Mouse (Mus musculus) cortical plate, adult 2 months (tissue): ENCODE measurements around the gene Psat1. TPM values are rescaled to one million over a fixed set of nuclear protein-coding genes. Genes with fewer than 3 reads are reported as not detected.

Source experiments
- H3K27ac ChIP-seq: fragments of 200-500 bp; 2 replicates; pipeline ENCODE4 v1.5.1; 2012; ENCODE audit warnings: low read length, control low read depth, inconsistent platforms; ENCODE audit not compliant: insufficient read depth
- H3K4me1 ChIP-seq: fragments of 200-500 bp; 2 replicates; pipeline ENCODE4 v1.6.1; 2011; ENCODE audit warnings: low read length; ENCODE audit not compliant: control insufficient read depth, insufficient read depth
- H3K4me3 ChIP-seq: fragments of 200-500 bp; 2 replicates; pipeline ENCODE4 v1.5.1; 2011; ENCODE audit warnings: mild to moderate bottlenecking, low read length, control low read depth; ENCODE audit not compliant: insufficient read depth
- CTCF ChIP-seq: fragments of 200-500 bp; IDR thresholded peaks from 2 replicates; pipeline ENCODE4 v1.5.1; 2011; ENCODE audit warnings: mild to moderate bottlenecking, control low read depth, low read length; ENCODE audit not compliant: insufficient read depth; ENCODE audit errors: extremely low read depth
- POLR2A ChIP-seq: fragments of 200-500 bp; IDR thresholded peaks from 2 replicates; pipeline ENCODE4 v1.6.1; 2011; ENCODE audit warnings: mild to moderate bottlenecking, low read length, control low read depth; ENCODE audit not compliant: insufficient read depth; ENCODE audit errors: extremely low read depth
- polyA plus RNA-seq: library from polyadenylated mRNA; depleted of rRNA; stranded (reverse); fragments of >200 nt; gene quantifications from 2 replicates; pipeline ENCODE4 v1.2.3, GENCODE M21; 2012

Gene Psat1
- polyA plus RNA-seq, 1 experiment: 125 TPM

GRCm38 (mm10) chr19:15963011-15963695 lies 16.0 kb upstream of the Psat1 start:
- H3K27ac ChIP-seq: no peak overlapping the region
- H3K4me1 ChIP-seq: no peaks in the 10 kb centered on the region
- no peak overlapping the region for H3K4me3 ChIP-seq
- TF ChIP-seq POLR2A: no peak
- 0 out of 2 replicates have a peak, but pooled peaks have one; percentile 18 for TF ChIP-seq CTCF

GRCm38 (mm10) chr19:15962313-15962712 lies 15.2 kb upstream of the Psat1 start:
- Histone ChIP-seq H3K4me1 (no peaks in the 10 kb centered on the region), H3K27ac (no peak overlapping the region), H3K4me3 (no peak overlapping the region)
- TF ChIP-seq POLR2A (no peak), CTCF (no peak)

DNA sequence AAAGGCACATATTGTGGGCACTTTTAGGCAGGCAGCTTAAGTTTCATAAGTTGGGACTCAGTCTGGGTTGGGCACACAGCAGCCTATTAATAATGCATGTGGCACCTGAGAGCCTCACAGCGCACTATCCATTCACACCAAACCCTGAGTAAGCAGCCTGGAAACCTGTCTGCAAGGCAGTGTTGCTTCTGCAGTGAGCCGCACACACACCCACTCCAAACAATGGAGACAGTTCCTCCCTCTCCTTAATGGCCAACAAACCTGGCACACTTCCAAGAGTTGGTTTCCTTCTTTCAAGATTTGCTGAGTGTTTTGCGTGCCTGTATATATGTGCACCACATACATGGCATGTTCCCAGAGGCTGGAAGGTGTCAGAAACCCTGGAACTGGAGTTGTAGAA lies 3.1 kb upstream of the Psat1 start:
- H3K27ac ChIP-seq: no peak overlapping the region
- H3K4me3 ChIP-seq: no peak overlapping the region
- TF ChIP-seq CTCF (no peak), POLR2A (no peak)
- no peaks in the 10 kb centered on the region for H3K4me1 ChIP-seq

GRCm38 (mm10) chr19:15948867-15949266 lies 1.7 kb upstream of the Psat1 start:
- Histone ChIP-seq H3K4me1 (no peaks in the 10 kb centered on the region), H3K27ac (no peak overlapping the region), H3K4me3 (no peak overlapping the region)
- no peak for TF ChIP-seq POLR2A
- no peak for TF ChIP-seq CTCF

GRCm38 (mm10) chr19:15948426-15948825 lies 1.3 kb upstream of the Psat1 start:
- TF ChIP-seq POLR2A: no peak
- TF ChIP-seq CTCF: no peak
- H3K4me1 ChIP-seq: no peaks in the 10 kb centered on the region

DNA sequence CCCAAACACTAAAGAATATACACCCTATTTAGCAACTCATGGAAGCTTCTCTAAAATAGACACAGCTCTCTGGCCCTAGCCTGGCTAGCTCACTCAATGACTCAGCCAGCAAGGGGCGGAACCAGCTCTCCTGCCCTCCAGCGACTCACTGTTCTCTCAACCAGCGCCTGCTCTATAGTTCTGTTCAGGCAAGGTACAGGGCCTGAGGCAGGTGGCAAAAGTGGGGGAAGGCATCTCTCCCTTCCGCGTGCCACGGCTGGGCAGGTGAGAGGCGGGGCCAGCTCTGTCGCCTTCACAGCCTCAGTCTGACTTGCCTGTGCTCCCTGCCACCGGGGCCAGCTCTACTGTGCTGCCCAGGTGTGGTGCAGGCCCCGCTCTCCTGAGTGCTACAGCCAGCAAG lies 474 bp downstream of the Psat1 start:
- no peak for TF ChIP-seq POLR2A
- no peak for TF ChIP-seq CTCF
- H3K27ac ChIP-seq: no peak overlapping the region

More at GRCm38 (mm10) chr19:15948426-15948825, 1.3 kb upstream of the Psat1 start:
- H3K27ac ChIP-seq: no peak overlapping the region
- H3K4me3 ChIP-seq: no peak overlapping the region

DNA sequence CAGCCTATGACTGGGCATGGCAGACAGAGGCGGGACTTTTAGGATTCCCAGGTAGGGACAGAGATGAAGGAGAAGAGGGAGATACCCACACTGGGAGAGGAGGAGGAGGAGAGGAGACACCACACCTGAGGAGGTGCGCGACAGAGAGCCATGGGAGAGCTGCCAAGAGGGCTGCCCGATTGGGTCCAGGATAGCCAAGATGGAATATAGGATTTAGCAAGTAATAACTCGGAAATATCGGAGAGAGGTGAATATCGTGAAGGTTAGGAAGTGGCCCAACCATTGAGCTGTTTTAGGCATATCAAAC lies 4.1 kb downstream of the Psat1 start:
- H3K4me1 ChIP-seq: no peaks in the 10 kb centered on the region
- no peak overlapping the region for H3K27ac ChIP-seq
- no peak overlapping the region for H3K4me3 ChIP-seq
- TF ChIP-seq POLR2A (no peak), CTCF (no peak)

More for the DNA sequence above, 474 bp downstream of the Psat1 start:
- no peaks in the 10 kb centered on the region for H3K4me1 ChIP-seq
- no peak overlapping the region for H3K4me3 ChIP-seq

- TF ChIP-seq CTCF: no peak
- no peak for TF ChIP-seq POLR2A
- Histone ChIP-seq H3K4me3 (no peak overlapping the region), H3K27ac (no peak overlapping the region), H3K4me1 (no peaks in the 10 kb centered on the region)
Observed at GRCm38 (mm10) chr19:15942421-15943116, 4.6 kb downstream of the Psat1 start.

DNA sequence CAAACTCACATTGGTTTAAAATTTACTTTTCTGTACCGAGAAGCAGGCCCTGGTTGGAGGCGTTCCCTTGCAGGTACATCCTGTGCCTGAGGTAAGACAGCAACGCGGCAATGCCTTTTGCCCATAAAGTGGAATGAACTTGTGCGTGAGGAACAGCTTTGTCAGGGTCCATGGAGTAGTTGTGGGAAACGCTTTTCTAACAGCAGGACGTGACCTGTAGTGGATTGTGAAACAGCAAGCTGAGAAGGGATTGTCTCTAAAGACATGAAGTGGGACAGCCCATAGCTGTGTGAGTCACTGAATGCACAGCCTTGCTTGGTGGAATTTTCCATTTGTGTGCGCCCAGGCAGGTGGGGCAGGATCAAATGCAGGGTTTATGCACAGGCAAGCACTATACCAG lies 5.7 kb downstream of the Psat1 start:
- no peak overlapping the region for H3K4me3 ChIP-seq
- H3K4me1 ChIP-seq: no peaks in the 10 kb centered on the region
- H3K27ac ChIP-seq: no peak overlapping the region
- TF ChIP-seq CTCF (no peak), POLR2A (no peak)

GRCm38 (mm10) chr19:15925719-15926045 lies 21.5 kb downstream of the Psat1 start:
- Histone ChIP-seq H3K27ac (no peak overlapping the region), H3K4me1 (no peaks in the 10 kb centered on the region), H3K4me3 (peak overlapping the region; percentile 43; the same call in 1 of the 2 replicates)
- TF ChIP-seq POLR2A (no peak), CTCF (no peak)
